Mouse (Mus musculus): ENCODE data around the gene Slc38a6. TPM values are rescaled to one million over a fixed set of nuclear protein-coding genes. Genes with fewer than 3 reads are reported as not detected.

Gene Slc38a6
- 10.4 and 10.9 TPM in 2 replicates for polyA plus RNA-seq (2015; fragmentation: Nextera tagmentation; extraction: Ambion mirVana)

- Histone ChIP-seq H3K4me1 (replicated peaks) (peaks cover 41% of the 10 kb centered on the region), H3K9ac (peak within 1 kb of the TSS; percentile 89), H3K36me3 (peaks cover 17% of the 10 kb centered on the region), H3K4me3 (peak within 1 kb of the TSS; percentile 84), H3K4me2 (peak within 1 kb of the TSS; percentile 77), H3K9me3 (no peaks in the 10 kb centered on the region), H3K27me3 (no peaks in the 10 kb centered on the region), H3K27ac (replicated peaks) (peak within 1 kb of the TSS; percentile 87)
- WGBS: under 1% methylated on average over 53 of the region's 53 CpGs
- peak; percentile 98 for ATAC-seq (ENCODE audit: low read depth)
Measured at GRCm38 (mm10) chr12:73286287-73287092, at the start of gene Slc38a6, which contains the start of gene Trmt5. Slc38a6 (plus strand) TSS chr12:73286779. Trmt5 (minus strand) TSS chr12:73286710.

- peak; percentile 90 for ATAC-seq (ENCODE audit: low read depth)
- Histone ChIP-seq H3K9ac (no peak overlapping the region), H3K9me3 (no peaks in the 10 kb centered on the region), H3K4me2 (no peak overlapping the region), H3K4me1 (replicated peaks) (peaks cover 8% of the 10 kb centered on the region), H3K27me3 (no peaks in the 10 kb centered on the region), H3K27ac (replicated peaks) (peak overlapping the region; percentile 30; the same call in 1 of the 2 replicates), H3K4me3 (no peak overlapping the region), H3K36me3 (no peaks in the 10 kb centered on the region)
- WGBS: 27% methylated on average over 10 of the region's 10 CpGs
Measured at GRCm38 (mm10) chr12:73241960-73242359, 44.6 kb upstream of the Slc38a6 start.

GRCm38 (mm10) chr12:73245687-73246086 is 40.9 kb upstream of the Slc38a6 start:
- no peak for ATAC-seq (ENCODE audit: low read depth)
- Histone ChIP-seq H3K27ac (replicated peaks) (no peak overlapping the region), H3K4me2 (no peak overlapping the region), H3K9me3 (no peaks in the 10 kb centered on the region), H3K4me1 (replicated peaks) (peaks cover 8% of the 10 kb centered on the region), H3K9ac (no peak overlapping the region), H3K27me3 (no peaks in the 10 kb centered on the region), H3K4me3 (no peak overlapping the region), H3K36me3 (no peaks in the 10 kb centered on the region)
- 80% methylated on average over 5 of the region's 5 CpGs for WGBS

GRCm38 (mm10) chr12:73255006-73255405 is 31.6 kb upstream of the Slc38a6 start:
- H3K4me3 ChIP-seq: no peak overlapping the region
- WGBS: 52% methylated on average over 2 of the region's 2 CpGs
- H3K9me3 ChIP-seq: no peaks in the 10 kb centered on the region
- no peak for ATAC-seq (ENCODE audit: low read depth)
- no peak overlapping the region for H3K4me2 ChIP-seq
- no peak overlapping the region for H3K9ac ChIP-seq
- H3K36me3 ChIP-seq: no peaks in the 10 kb centered on the region
- no peak overlapping the region for H3K27ac ChIP-seq (replicated peaks)
- no peaks in the 10 kb centered on the region for H3K4me1 ChIP-seq (replicated peaks)
- no peaks in the 10 kb centered on the region for H3K27me3 ChIP-seq

- H3K9ac ChIP-seq: no peak overlapping the region
- H3K4me3 ChIP-seq: no peak overlapping the region
- no peaks in the 10 kb centered on the region for H3K4me1 ChIP-seq (replicated peaks)
- H3K36me3 ChIP-seq: no peaks in the 10 kb centered on the region
- H3K27ac ChIP-seq (replicated peaks): no peak overlapping the region
- ATAC-seq (ENCODE audit: low read depth): no peak
- WGBS: 95% methylated on average over 6 of the region's 6 CpGs
- peaks cover 4% of the 10 kb centered on the region; the same call in 1 of the 2 replicates for H3K9me3 ChIP-seq
- no peak overlapping the region for H3K4me2 ChIP-seq
- no peaks in the 10 kb centered on the region for H3K27me3 ChIP-seq
Measured at GRCm38 (mm10) chr12:73259269-73259668, 27.3 kb upstream of the Slc38a6 start.

- no peak overlapping the region for H3K4me2 ChIP-seq
Measured at GRCm38 (mm10) chr12:73260339-73260738, 26.2 kb upstream of the Slc38a6 start.

GRCm38 (mm10) chr12:73265381-73265978 is 21.1 kb upstream of the Slc38a6 start:
- Histone ChIP-seq H3K4me3 (no peak overlapping the region), H3K9ac (no peak overlapping the region), H3K27me3 (no peaks in the 10 kb centered on the region), H3K9me3 (peaks cover 4% of the 10 kb centered on the region; the same call in 1 of the 2 replicates), H3K36me3 (no peaks in the 10 kb centered on the region), H3K4me2 (no peak overlapping the region), H3K27ac (replicated peaks) (no peak overlapping the region), H3K4me1 (replicated peaks) (no peaks in the 10 kb centered on the region)
- 77% methylated on average over 3 of the region's 3 CpGs for WGBS
- ATAC-seq (ENCODE audit: low read depth): no peak

More at GRCm38 (mm10) chr12:73260339-73260738, 26.2 kb upstream of the Slc38a6 start:
- H3K27me3 ChIP-seq: no peaks in the 10 kb centered on the region
- peaks cover 4% of the 10 kb centered on the region; the same call in 1 of the 2 replicates for H3K9me3 ChIP-seq
- H3K4me1 ChIP-seq (replicated peaks): no peaks in the 10 kb centered on the region
- H3K9ac ChIP-seq: no peak overlapping the region
- 92% methylated on average over 1 of the region's 1 CpGs for WGBS
- no peaks in the 10 kb centered on the region for H3K36me3 ChIP-seq
- no peak for ATAC-seq (ENCODE audit: low read depth)
- no peak overlapping the region for H3K27ac ChIP-seq (replicated peaks)
- H3K4me3 ChIP-seq: no peak overlapping the region

GRCm38 (mm10) chr12:73266597-73266996 is 20.0 kb upstream of the Slc38a6 start:
- no peak for ATAC-seq (ENCODE audit: low read depth)
- H3K27me3 ChIP-seq: no peaks in the 10 kb centered on the region
- 83% methylated on average over 1 of the region's 1 CpGs for WGBS

GRCm38 (mm10) chr12:73268497-73268896 is 18.1 kb upstream of the Slc38a6 start:
- H3K9ac ChIP-seq: no peak overlapping the region
- H3K4me1 ChIP-seq (replicated peaks): no peaks in the 10 kb centered on the region
- H3K27ac ChIP-seq (replicated peaks): no peak overlapping the region
- ATAC-seq (ENCODE audit: low read depth): no peak
- H3K4me2 ChIP-seq: no peak overlapping the region
- H3K9me3 ChIP-seq: no peaks in the 10 kb centered on the region
- H3K27me3 ChIP-seq: no peaks in the 10 kb centered on the region
- 78% methylated on average over 1 of the region's 1 CpGs for WGBS
- no peak overlapping the region for H3K4me3 ChIP-seq
- H3K36me3 ChIP-seq: no peaks in the 10 kb centered on the region

More at GRCm38 (mm10) chr12:73266597-73266996, 20.0 kb upstream of the Slc38a6 start:
- H3K9ac ChIP-seq: no peak overlapping the region
- no peak overlapping the region for H3K27ac ChIP-seq (replicated peaks)
- no peaks in the 10 kb centered on the region for H3K36me3 ChIP-seq
- no peaks in the 10 kb centered on the region for H3K9me3 ChIP-seq
- no peak overlapping the region for H3K4me3 ChIP-seq
- no peak overlapping the region for H3K4me2 ChIP-seq
- H3K4me1 ChIP-seq (replicated peaks): no peaks in the 10 kb centered on the region

- H3K27ac ChIP-seq (replicated peaks): no peak overlapping the region
- H3K4me1 ChIP-seq (replicated peaks): no peaks in the 10 kb centered on the region
- H3K9ac ChIP-seq: no peak overlapping the region
- WGBS: 84% methylated on average over 3 of the region's 3 CpGs
- H3K36me3 ChIP-seq: peaks cover under 1% of the 10 kb centered on the region; the same call in 1 of the 2 replicates
- no peak overlapping the region for H3K4me3 ChIP-seq
- ATAC-seq (ENCODE audit: low read depth): no peak
- no peaks in the 10 kb centered on the region for H3K27me3 ChIP-seq
- H3K4me2 ChIP-seq: no peak overlapping the region
- no peaks in the 10 kb centered on the region for H3K9me3 ChIP-seq
Measured at GRCm38 (mm10) chr12:73269531-73269930, 17.0 kb upstream of the Slc38a6 start.

GRCm38 (mm10) chr12:73269933-73270332 is 16.6 kb upstream of the Slc38a6 start:
- Histone ChIP-seq H3K4me2 (no peak overlapping the region), H3K27ac (replicated peaks) (no peak overlapping the region), H3K4me3 (no peak overlapping the region), H3K9me3 (no peaks in the 10 kb centered on the region), H3K27me3 (no peaks in the 10 kb centered on the region), H3K36me3 (peaks cover 5% of the 10 kb centered on the region; the same call in 1 of the 2 replicates), H3K9ac (no peak overlapping the region), H3K4me1 (replicated peaks) (no peaks in the 10 kb centered on the region)
- no peak for ATAC-seq (ENCODE audit: low read depth)
- 73% methylated on average over 4 of the region's 4 CpGs for WGBS

GRCm38 (mm10) chr12:73274921-73275320 is 11.7 kb upstream of the Slc38a6 start:
- peaks cover 6% of the 10 kb centered on the region; the same call in 1 of the 2 replicates for H3K9me3 ChIP-seq
- H3K27ac ChIP-seq (replicated peaks): no peak overlapping the region
- no peak for ATAC-seq (ENCODE audit: low read depth)
- no peaks in the 10 kb centered on the region for H3K27me3 ChIP-seq
- no peaks in the 10 kb centered on the region for H3K4me1 ChIP-seq (replicated peaks)
- WGBS: 95% methylated on average over 3 of the region's 3 CpGs
- no peak overlapping the region for H3K4me2 ChIP-seq
- no peak overlapping the region for H3K4me3 ChIP-seq
- peaks cover 45% of the 10 kb centered on the region for H3K36me3 ChIP-seq
- H3K9ac ChIP-seq: no peak overlapping the region
